Mouse (Mus musculus): Measurements from ENCODE around the gene Pmvk. TPM values are rescaled to one million over a fixed set of nuclear protein-coding genes. Genes with fewer than 3 reads are reported as not detected.
A peak's percentile ranks its signal among the peaks of the same experiment; 100 is the strongest.

Pmvk gene
- polyA plus RNA-seq, 1 experiment from 2014 or later, result 127 TPM

- 94% methylated on average over 8 of the region's 8 CpGs for WGBS
- H3K36me3 ChIP-seq, result peaks cover 26% of the 10 kb centered on the region
- H3K4me2 ChIP-seq, result no peak overlapping the region
- no peak overlapping the region for H3K9ac ChIP-seq
- H3K27me3 ChIP-seq, result no peaks in the 10 kb centered on the region
- no peak overlapping the region for H3K4me3 ChIP-seq
- no peak for ATAC-seq (ENCODE audit: low FRiP score, low read depth)
- H3K27ac ChIP-seq (replicated peaks), result no peak overlapping the region
- no peaks in the 10 kb centered on the region for H3K9me3 ChIP-seq
- peaks cover 36% of the 10 kb centered on the region for H3K4me1 ChIP-seq (replicated peaks)
Observed at GRCm38 (mm10) chr3:89432606-89433005, 21.7 kb upstream of the Pmvk start.

- H3K27ac ChIP-seq (replicated peaks), result 0 out of 2 replicates have a peak overlapping the region, but pooled peaks have one; percentile 15
- 87% methylated on average over 11 of the region's 11 CpGs for WGBS
- no peak overlapping the region for H3K9ac ChIP-seq
- ATAC-seq (ENCODE audit: low FRiP score, low read depth), result no peak
- H3K9me3 ChIP-seq, result no peaks in the 10 kb centered on the region
- peaks cover 26% of the 10 kb centered on the region for H3K36me3 ChIP-seq
- no peaks in the 10 kb centered on the region for H3K27me3 ChIP-seq
- peaks cover 36% of the 10 kb centered on the region for H3K4me1 ChIP-seq (replicated peaks)
- 0 out of 2 replicates have a peak overlapping the region, but pooled peaks have one; percentile 2 for H3K4me2 ChIP-seq
- H3K4me3 ChIP-seq, result no peak overlapping the region
Observed at GRCm38 (mm10) chr3:89434532-89434931, 19.8 kb upstream of the Pmvk start.

GRCm38 (mm10) chr3:89435041-89435440 lies 19.3 kb upstream of the Pmvk start:
- Histone ChIP-seq H3K4me3 (no peak overlapping the region), H3K27ac (replicated peaks) (0 out of 2 replicates have a peak overlapping the region, but pooled peaks have one; percentile 9), H3K27me3 (no peaks in the 10 kb centered on the region), H3K4me1 (replicated peaks) (peaks cover 36% of the 10 kb centered on the region), H3K9me3 (no peaks in the 10 kb centered on the region), H3K4me2 (no peak overlapping the region), H3K9ac (no peak overlapping the region), H3K36me3 (peaks cover 26% of the 10 kb centered on the region)
- ATAC-seq (ENCODE audit: low FRiP score, low read depth), result no peak
- WGBS, result 66% methylated on average over 7 of the region's 7 CpGs

- no peaks in the 10 kb centered on the region for H3K9me3 ChIP-seq
- peak; percentile 68 for ATAC-seq (ENCODE audit: low FRiP score, low read depth)
- H3K36me3 ChIP-seq, result peaks cover 26% of the 10 kb centered on the region
- H3K27me3 ChIP-seq, result no peaks in the 10 kb centered on the region
- WGBS, result 5% methylated on average over 15 of the region's 16 CpGs
- peak within 1 kb of the TSS; percentile 14; the same call in 1 of the 2 replicates for H3K9ac ChIP-seq
- peak within 1 kb of the TSS; percentile 33 for H3K4me3 ChIP-seq
- H3K4me1 ChIP-seq (replicated peaks), result peaks cover 27% of the 10 kb centered on the region
- peak within 1 kb of the TSS; percentile 49 for H3K4me2 ChIP-seq
- peak within 1 kb of the TSS; percentile 46; the same call in 1 of the 2 replicates for H3K27ac ChIP-seq (replicated peaks)
Observed at GRCm38 (mm10) chr3:89436176-89437113, 17.9 kb upstream of the Pmvk start, which contains the start of gene Pbxip1. Gene Pbxip1 (plus strand): TSS chr3:89436706.

GRCm38 (mm10) chr3:89437269-89437668 lies 17.1 kb upstream of the Pmvk start:
- peaks cover 20% of the 10 kb centered on the region for H3K4me1 ChIP-seq (replicated peaks)
- ATAC-seq (ENCODE audit: low FRiP score, low read depth), result no peak
- H3K9ac ChIP-seq, result no peak overlapping the region
- H3K4me3 ChIP-seq, result peak overlapping the region; percentile 33
- 24% methylated on average over 5 of the region's 5 CpGs for WGBS
- H3K27ac ChIP-seq (replicated peaks), result peak overlapping the region; percentile 46; the same call in 1 of the 2 replicates
- no peaks in the 10 kb centered on the region for H3K27me3 ChIP-seq
- peak overlapping the region; percentile 49 for H3K4me2 ChIP-seq
- H3K9me3 ChIP-seq, result no peaks in the 10 kb centered on the region
- H3K36me3 ChIP-seq, result peaks cover 26% of the 10 kb centered on the region

GRCm38 (mm10) chr3:89440691-89441090 lies 13.7 kb upstream of the Pmvk start:
- no peaks in the 10 kb centered on the region for H3K36me3 ChIP-seq
- H3K27ac ChIP-seq (replicated peaks), result no peak overlapping the region
- WGBS, result 94% methylated on average over 2 of the region's 2 CpGs
- H3K4me2 ChIP-seq, result no peak overlapping the region
- H3K9me3 ChIP-seq, result no peaks in the 10 kb centered on the region
- H3K4me3 ChIP-seq, result no peak overlapping the region
- no peak overlapping the region for H3K9ac ChIP-seq
- H3K27me3 ChIP-seq, result no peaks in the 10 kb centered on the region
- ATAC-seq (ENCODE audit: low FRiP score, low read depth), result no peak
- peaks cover 16% of the 10 kb centered on the region for H3K4me1 ChIP-seq (replicated peaks)

- no peaks in the 10 kb centered on the region for H3K36me3 ChIP-seq
- 0 out of 2 replicates have a peak, but pooled peaks have one; percentile 32 for ATAC-seq (ENCODE audit: low FRiP score, low read depth)
- H3K27ac ChIP-seq (replicated peaks), result no peak overlapping the region
- H3K4me1 ChIP-seq (replicated peaks), result 0 out of 2 replicates have a peak, but pooled peaks cover 7% of the 10 kb centered on the region
- H3K27me3 ChIP-seq, result no peaks in the 10 kb centered on the region
- no peak overlapping the region for H3K4me3 ChIP-seq
- no peak overlapping the region for H3K9ac ChIP-seq
- 64% methylated on average over 13 of the region's 13 CpGs for WGBS
- no peak overlapping the region for H3K4me2 ChIP-seq
- no peaks in the 10 kb centered on the region for H3K9me3 ChIP-seq
Observed at GRCm38 (mm10) chr3:89448720-89449537, 5.4 kb upstream of the Pmvk start.

- H3K27me3 ChIP-seq, result no peaks in the 10 kb centered on the region
- H3K9ac ChIP-seq, result no peak overlapping the region
- H3K9me3 ChIP-seq, result no peaks in the 10 kb centered on the region
- H3K36me3 ChIP-seq, result no peaks in the 10 kb centered on the region
- H3K27ac ChIP-seq (replicated peaks), result no peak overlapping the region
- H3K4me3 ChIP-seq, result no peak overlapping the region
- WGBS, result 35% methylated on average over 7 of the region's 7 CpGs
- H3K4me2 ChIP-seq, result no peak overlapping the region
- 0 out of 2 replicates have a peak, but pooled peaks cover 7% of the 10 kb centered on the region for H3K4me1 ChIP-seq (replicated peaks)
- peak; percentile 72 for ATAC-seq (ENCODE audit: low FRiP score, low read depth)
Observed at GRCm38 (mm10) chr3:89449541-89449940, 4.8 kb upstream of the Pmvk start.

- Histone ChIP-seq H3K9me3 (no peaks in the 10 kb centered on the region), H3K4me3 (no peak overlapping the region), H3K27ac (replicated peaks) (no peak overlapping the region), H3K27me3 (no peaks in the 10 kb centered on the region), H3K4me2 (no peak overlapping the region), H3K4me1 (replicated peaks) (0 out of 2 replicates have a peak, but pooled peaks cover 7% of the 10 kb centered on the region), H3K9ac (no peak overlapping the region), H3K36me3 (no peaks in the 10 kb centered on the region)
- ATAC-seq (ENCODE audit: low FRiP score, low read depth), result no peak
- 93% methylated on average over 1 of the region's 1 CpGs for WGBS
Observed at GRCm38 (mm10) chr3:89451916-89452315, 2.4 kb upstream of the Pmvk start.

GRCm38 (mm10) chr3:89455786-89456285 lies 1.5 kb downstream of the Pmvk start:
- H3K4me3 ChIP-seq, result no peak overlapping the region

GRCm38 (mm10) chr3:89456726-89457665 lies 2.7 kb downstream of the Pmvk start:
- Histone ChIP-seq H3K36me3 (peaks cover 3% of the 10 kb centered on the region; the same call in 1 of the 2 replicates), H3K27me3 (no peaks in the 10 kb centered on the region), H3K4me3 (no peak overlapping the region), H3K9ac (no peak overlapping the region), H3K9me3 (no peaks in the 10 kb centered on the region), H3K4me1 (replicated peaks) (peaks cover 21% of the 10 kb centered on the region), H3K27ac (replicated peaks) (no peak overlapping the region), H3K4me2 (no peak overlapping the region)
- ATAC-seq (ENCODE audit: low FRiP score, low read depth), result no peak
- 35% methylated on average over 10 of the region's 10 CpGs for WGBS

More at GRCm38 (mm10) chr3:89455786-89456285, 1.5 kb downstream of the Pmvk start:
- no peak overlapping the region for H3K27ac ChIP-seq (replicated peaks)
- no peak overlapping the region for H3K9ac ChIP-seq
- H3K36me3 ChIP-seq, result no peaks in the 10 kb centered on the region
- no peaks in the 10 kb centered on the region for H3K27me3 ChIP-seq
- peaks cover 26% of the 10 kb centered on the region for H3K4me1 ChIP-seq (replicated peaks)
- no peak for ATAC-seq (ENCODE audit: low FRiP score, low read depth)
- 45% methylated on average over 1 of the region's 1 CpGs for WGBS
- no peak overlapping the region for H3K4me2 ChIP-seq
- no peaks in the 10 kb centered on the region for H3K9me3 ChIP-seq
